Mouse (Mus musculus): ENCODE data around the gene Herc1. TPM values are rescaled to one million over a fixed set of nuclear protein-coding genes. Genes with fewer than 3 reads are reported as not detected.

Gene Herc1
- polyA plus RNA-seq, 1 experiment from 2014 or later = 19.0 TPM

DNA sequence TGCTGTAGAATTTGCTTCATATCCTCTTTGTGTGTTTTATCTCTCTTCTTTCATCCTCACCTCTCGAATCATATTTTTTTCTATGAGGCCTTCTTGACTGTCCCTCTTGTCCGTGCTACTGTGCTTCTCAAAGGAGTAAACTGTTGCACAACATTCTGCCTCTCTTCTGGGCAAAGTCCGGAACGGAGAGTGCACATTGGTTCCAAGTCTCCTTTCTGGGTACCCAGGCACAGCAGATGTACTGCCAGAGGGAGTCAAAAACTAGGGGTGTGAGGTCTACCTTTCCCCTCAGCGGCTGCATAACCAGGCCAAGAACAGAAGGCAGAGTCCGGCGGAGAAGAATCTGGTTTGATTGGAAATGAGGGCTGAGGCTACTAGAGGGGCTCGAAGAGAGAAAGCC lies 89.8 kb downstream of the Herc1 start:
- no peak overlapping the region for H3K4me2 ChIP-seq
- no peak for ATAC-seq (ENCODE audit: insufficient number of reproducible peaks, low FRiP score, low TSS enrichment, low read depth)
- H3K36me3 ChIP-seq = peaks cover 31% of the 10 kb centered on the region
- no peak overlapping the region for H3K9ac ChIP-seq
- no peak overlapping the region for H3K4me3 ChIP-seq
- H3K27me3 ChIP-seq = no peaks in the 10 kb centered on the region
- no peaks in the 10 kb centered on the region for H3K9me3 ChIP-seq
- H3K4me1 ChIP-seq = no peaks in the 10 kb centered on the region
- 96% methylated on average over 8 of the region's 8 CpGs for WGBS
- no peak overlapping the region for H3K27ac ChIP-seq

DNA sequence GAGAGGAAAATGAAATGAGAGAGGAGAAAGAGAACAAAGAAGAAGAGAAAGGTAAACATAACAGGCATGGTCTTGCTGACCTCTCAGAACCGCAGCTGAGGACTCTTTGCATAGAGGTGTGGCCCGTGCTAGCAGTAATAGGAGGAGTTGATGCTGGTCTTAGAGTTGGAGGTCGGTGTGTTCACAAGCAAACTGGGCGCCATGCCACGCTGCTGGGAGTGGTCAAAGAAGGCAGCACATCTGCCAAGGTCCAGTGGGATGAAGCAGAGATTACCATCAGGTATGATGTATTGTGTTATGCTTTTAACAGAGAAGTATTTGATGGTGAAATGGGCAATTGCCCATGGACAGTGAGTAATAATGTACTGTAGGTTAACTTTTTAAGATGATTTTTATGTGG lies 98.0 kb downstream of the Herc1 start:
- no peak for ATAC-seq (ENCODE audit: insufficient number of reproducible peaks, low FRiP score, low TSS enrichment, low read depth)
- no peak overlapping the region for H3K4me2 ChIP-seq
- H3K4me1 ChIP-seq = no peaks in the 10 kb centered on the region
- H3K36me3 ChIP-seq = peaks cover 38% of the 10 kb centered on the region
- WGBS = 80% methylated on average over 5 of the region's 5 CpGs
- H3K27ac ChIP-seq = no peak overlapping the region
- H3K9ac ChIP-seq = no peak overlapping the region
- H3K4me3 ChIP-seq = no peak overlapping the region
- H3K27me3 ChIP-seq = no peaks in the 10 kb centered on the region
- H3K9me3 ChIP-seq = no peaks in the 10 kb centered on the region

GRCm38 (mm10) chr9:66465087-66465486 lies 114.8 kb downstream of the Herc1 start:
- Histone ChIP-seq H3K9me3 (no peaks in the 10 kb centered on the region), H3K4me2 (no peak overlapping the region), H3K4me1 (no peaks in the 10 kb centered on the region), H3K9ac (no peak overlapping the region), H3K27me3 (no peaks in the 10 kb centered on the region), H3K4me3 (no peak overlapping the region), H3K36me3 (peaks cover 41% of the 10 kb centered on the region), H3K27ac (no peak overlapping the region)
- 58% methylated on average over 4 of the region's 4 CpGs for WGBS
- ATAC-seq (ENCODE audit: insufficient number of reproducible peaks, low FRiP score, low TSS enrichment, low read depth) = no peak

GRCm38 (mm10) chr9:66477785-66478184 lies 127.5 kb downstream of the Herc1 start:
- peaks cover 27% of the 10 kb centered on the region for H3K36me3 ChIP-seq
- H3K4me1 ChIP-seq = no peaks in the 10 kb centered on the region
- H3K9me3 ChIP-seq = no peaks in the 10 kb centered on the region
- no peak overlapping the region for H3K4me2 ChIP-seq
- no peak overlapping the region for H3K9ac ChIP-seq
- WGBS = 81% methylated on average over 2 of the region's 2 CpGs
- ATAC-seq (ENCODE audit: insufficient number of reproducible peaks, low FRiP score, low TSS enrichment, low read depth) = no peak
- no peak overlapping the region for H3K27ac ChIP-seq
- no peak overlapping the region for H3K4me3 ChIP-seq
- no peaks in the 10 kb centered on the region for H3K27me3 ChIP-seq

GRCm38 (mm10) chr9:66483429-66483828 lies 133.2 kb downstream of the Herc1 start:
- Histone ChIP-seq H3K4me2 (no peak overlapping the region), H3K27me3 (no peaks in the 10 kb centered on the region), H3K4me1 (no peaks in the 10 kb centered on the region), H3K27ac (no peak overlapping the region), H3K36me3 (peaks cover 37% of the 10 kb centered on the region), H3K9me3 (no peaks in the 10 kb centered on the region), H3K4me3 (no peak overlapping the region), H3K9ac (no peak overlapping the region)
- no peak for ATAC-seq (ENCODE audit: insufficient number of reproducible peaks, low FRiP score, low TSS enrichment, low read depth)
- WGBS = 91% methylated on average over 3 of the region's 3 CpGs

GRCm38 (mm10) chr9:66488786-66489185 lies 138.5 kb downstream of the Herc1 start:
- Histone ChIP-seq H3K4me1 (no peaks in the 10 kb centered on the region), H3K27me3 (no peaks in the 10 kb centered on the region), H3K4me3 (no peak overlapping the region), H3K36me3 (peaks cover 62% of the 10 kb centered on the region), H3K27ac (no peak overlapping the region), H3K4me2 (no peak overlapping the region), H3K9ac (no peak overlapping the region), H3K9me3 (no peaks in the 10 kb centered on the region)
- no peak for ATAC-seq (ENCODE audit: insufficient number of reproducible peaks, low FRiP score, low TSS enrichment, low read depth)

DNA sequence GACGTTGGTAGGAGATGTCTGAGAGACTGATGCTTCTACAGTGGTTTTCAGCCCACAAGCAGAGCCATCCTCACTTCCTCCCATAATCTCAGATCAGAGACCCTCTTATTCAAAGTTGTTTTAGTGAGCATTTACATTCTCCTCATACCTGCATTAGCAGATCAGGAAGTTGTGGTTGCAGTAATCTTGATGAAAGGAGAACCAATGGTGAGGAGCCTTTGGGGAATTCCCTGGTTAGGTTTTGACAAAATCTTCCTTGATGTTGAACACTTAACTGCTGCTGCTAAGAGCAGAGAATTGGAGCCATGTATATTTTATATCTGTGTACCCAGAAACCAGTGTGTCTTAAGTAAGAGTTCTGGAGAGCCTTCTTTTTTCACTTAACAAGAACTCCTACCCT lies 142.1 kb downstream of the Herc1 start:
- ATAC-seq (ENCODE audit: insufficient number of reproducible peaks, low FRiP score, low TSS enrichment, low read depth) = no peak
- H3K9me3 ChIP-seq = no peaks in the 10 kb centered on the region
- H3K4me3 ChIP-seq = no peak overlapping the region
- H3K9ac ChIP-seq = no peak overlapping the region
- no peaks in the 10 kb centered on the region for H3K4me1 ChIP-seq
- no peak overlapping the region for H3K27ac ChIP-seq
- no peaks in the 10 kb centered on the region for H3K27me3 ChIP-seq
- WGBS = 94% methylated on average over 1 of the region's 1 CpGs
- peaks cover 76% of the 10 kb centered on the region for H3K36me3 ChIP-seq
- H3K4me2 ChIP-seq = no peak overlapping the region

DNA sequence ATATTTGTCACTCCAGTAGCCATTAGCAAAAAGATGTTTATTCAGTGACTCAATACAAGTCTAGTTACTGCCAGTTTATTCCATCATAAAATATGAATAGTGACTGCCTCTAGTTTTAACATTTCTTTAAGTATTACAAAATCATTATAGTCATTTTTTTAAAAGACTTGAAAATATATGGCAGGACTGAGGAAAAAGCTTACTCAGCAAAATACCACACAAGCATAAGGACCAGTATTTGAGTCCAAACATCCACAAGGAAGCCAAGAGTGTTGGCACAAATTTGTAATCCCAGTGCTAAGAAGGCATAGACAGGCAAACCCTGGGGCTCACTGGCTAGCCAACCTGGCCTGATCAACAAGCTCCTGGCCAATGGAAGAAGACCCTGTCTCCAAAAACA lies 143.7 kb downstream of the Herc1 start:
- Histone ChIP-seq H3K27ac (no peak overlapping the region), H3K9ac (no peak overlapping the region), H3K27me3 (no peaks in the 10 kb centered on the region), H3K4me3 (no peak overlapping the region), H3K4me2 (no peak overlapping the region), H3K9me3 (no peaks in the 10 kb centered on the region), H3K4me1 (no peaks in the 10 kb centered on the region), H3K36me3 (peaks cover 79% of the 10 kb centered on the region)
- no peak for ATAC-seq (ENCODE audit: insufficient number of reproducible peaks, low FRiP score, low TSS enrichment, low read depth)

DNA sequence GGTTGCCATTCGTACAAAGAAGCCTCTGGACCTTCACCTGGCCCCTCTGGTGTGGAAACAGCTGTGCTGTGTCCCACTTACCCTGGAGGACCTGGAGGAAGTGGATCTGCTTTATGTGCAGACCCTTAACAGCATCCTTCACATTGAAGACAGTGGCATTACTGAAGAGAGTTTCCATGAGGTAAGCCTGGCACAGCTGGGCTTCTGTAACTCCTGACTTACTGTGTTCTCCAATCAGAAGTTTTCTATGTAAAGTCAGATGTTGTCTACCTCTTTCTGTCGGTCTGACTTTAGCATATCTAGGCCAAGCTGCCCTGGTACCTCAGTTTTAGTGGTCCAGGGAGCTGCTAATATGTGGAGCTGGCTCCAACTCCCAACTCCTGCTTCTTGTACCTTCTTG lies 151.0 kb downstream of the Herc1 start:
- no peaks in the 10 kb centered on the region for H3K9me3 ChIP-seq
- H3K36me3 ChIP-seq = peaks cover 76% of the 10 kb centered on the region
- no peak overlapping the region for H3K4me3 ChIP-seq
- no peak overlapping the region for H3K9ac ChIP-seq
- no peak overlapping the region for H3K27ac ChIP-seq
- H3K4me2 ChIP-seq = no peak overlapping the region
- no peaks in the 10 kb centered on the region for H3K27me3 ChIP-seq
- ATAC-seq (ENCODE audit: insufficient number of reproducible peaks, low FRiP score, low TSS enrichment, low read depth) = no peak
- no peaks in the 10 kb centered on the region for H3K4me1 ChIP-seq
- WGBS = 69% methylated on average over 2 of the region's 2 CpGs

DNA sequence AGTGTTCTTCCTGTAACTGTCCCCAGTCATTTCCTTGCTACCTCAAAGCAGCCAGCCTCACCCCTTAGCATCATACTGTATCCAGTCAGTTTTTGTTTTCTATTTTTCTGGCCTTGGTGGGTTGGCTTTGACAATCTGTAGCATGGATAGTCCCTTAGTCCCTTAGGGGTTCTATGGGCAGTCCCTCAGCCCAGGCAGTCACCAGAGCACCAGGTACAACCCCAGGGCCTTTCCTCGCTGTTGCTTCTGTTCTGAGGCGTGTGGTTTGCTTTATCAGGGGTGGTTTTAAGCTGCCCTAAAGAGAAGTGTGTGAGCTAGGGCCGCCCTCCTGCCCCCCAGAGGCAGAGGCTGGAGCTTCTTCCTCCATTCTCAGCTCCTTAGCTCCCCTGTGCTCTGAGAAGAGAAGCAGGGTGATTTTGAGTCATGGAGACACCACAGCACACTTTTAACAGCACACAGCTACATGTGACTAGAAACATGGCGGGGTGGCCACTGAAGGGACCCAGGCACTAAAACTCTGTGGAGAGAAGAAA lies 153.7 kb downstream of the Herc1 start:
- Histone ChIP-seq H3K4me1 (no peaks in the 10 kb centered on the region), H3K9ac (no peak overlapping the region), H3K4me3 (no peak overlapping the region), H3K27me3 (no peaks in the 10 kb centered on the region), H3K4me2 (no peak overlapping the region), H3K27ac (no peak overlapping the region), H3K36me3 (peaks cover 76% of the 10 kb centered on the region), H3K9me3 (no peaks in the 10 kb centered on the region)
- no peak for ATAC-seq (ENCODE audit: insufficient number of reproducible peaks, low FRiP score, low TSS enrichment, low read depth)
- WGBS = 77% methylated on average over 4 of the region's 4 CpGs

- WGBS = 90% methylated on average over 13 of the region's 13 CpGs
- no peak overlapping the region for H3K9ac ChIP-seq
- H3K27me3 ChIP-seq = no peaks in the 10 kb centered on the region
- no peak overlapping the region for H3K27ac ChIP-seq
- no peaks in the 10 kb centered on the region for H3K9me3 ChIP-seq
- H3K36me3 ChIP-seq = peaks cover 79% of the 10 kb centered on the region
- H3K4me2 ChIP-seq = no peak overlapping the region
- no peak for ATAC-seq (ENCODE audit: insufficient number of reproducible peaks, low FRiP score, low TSS enrichment, low read depth)
- H3K4me1 ChIP-seq = no peaks in the 10 kb centered on the region
- no peak overlapping the region for H3K4me3 ChIP-seq
Measured at GRCm38 (mm10) chr9:66504518-66504917, 154.3 kb downstream of the Herc1 start.

DNA sequence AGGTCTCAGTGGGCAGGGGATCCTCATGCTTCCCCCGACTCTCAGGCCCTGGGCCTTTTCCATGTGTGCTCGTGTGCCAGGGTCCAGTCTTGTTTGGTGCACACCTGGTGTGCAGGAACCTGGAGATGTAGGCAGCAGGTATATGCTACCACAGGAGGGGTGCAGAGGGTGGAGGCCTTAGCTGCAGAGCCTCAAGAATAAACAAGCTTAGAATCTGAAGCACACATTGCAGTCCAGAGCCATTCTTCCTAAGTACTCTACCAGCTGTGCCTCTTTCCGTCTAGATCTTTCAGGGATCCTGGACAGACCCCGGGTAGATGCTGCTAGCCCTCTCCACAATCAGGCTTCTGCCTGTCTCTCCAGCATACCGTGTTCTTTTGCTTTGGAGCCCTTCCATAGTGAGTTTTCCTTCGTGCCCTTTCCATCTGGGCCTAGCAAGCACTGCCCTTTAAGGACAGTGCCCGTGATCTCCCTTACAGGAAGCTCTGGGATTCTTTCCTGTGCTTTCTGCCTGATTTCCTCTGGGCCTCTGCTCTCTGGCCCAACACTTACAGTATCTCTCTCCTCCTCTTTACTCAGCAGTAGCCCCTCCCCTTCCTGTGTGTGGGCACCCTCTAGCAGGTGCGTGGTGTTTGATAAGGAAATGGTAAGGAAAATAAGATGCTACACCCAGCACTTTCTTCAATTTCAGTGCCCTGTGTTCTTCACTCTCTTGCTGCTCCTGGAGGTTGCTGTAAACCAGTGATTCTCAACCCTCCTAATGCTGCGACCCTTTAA lies 155.1 kb downstream of the Herc1 start:
- Histone ChIP-seq H3K36me3 (peaks cover 73% of the 10 kb centered on the region), H3K9me3 (no peaks in the 10 kb centered on the region), H3K4me1 (peaks cover 2% of the 10 kb centered on the region; the same call in 1 of the 2 replicates), H3K4me2 (no peak overlapping the region), H3K27me3 (no peaks in the 10 kb centered on the region), H3K27ac (no peak overlapping the region), H3K9ac (no peak overlapping the region), H3K4me3 (no peak overlapping the region)
- 81% methylated on average over 9 of the region's 9 CpGs for WGBS
- no peak for ATAC-seq (ENCODE audit: insufficient number of reproducible peaks, low FRiP score, low TSS enrichment, low read depth)

GRCm38 (mm10) chr9:66506011-66506410 lies 155.8 kb downstream of the Herc1 start:
- H3K36me3 ChIP-seq = peaks cover 69% of the 10 kb centered on the region
- ATAC-seq (ENCODE audit: insufficient number of reproducible peaks, low FRiP score, low TSS enrichment, low read depth) = no peak
- 79% methylated on average over 4 of the region's 4 CpGs for WGBS

More at GRCm38 (mm10) chr9:66506011-66506410, 155.8 kb downstream of the Herc1 start:
- H3K4me3 ChIP-seq = no peak overlapping the region
- peaks cover 9% of the 10 kb centered on the region for H3K4me1 ChIP-seq
- H3K27me3 ChIP-seq = no peaks in the 10 kb centered on the region
- no peak overlapping the region for H3K4me2 ChIP-seq
- no peak overlapping the region for H3K27ac ChIP-seq
- no peaks in the 10 kb centered on the region for H3K9me3 ChIP-seq
- H3K9ac ChIP-seq = no peak overlapping the region

All from limb, embryonic 15.5 days (tissue).